Mouse (Mus musculus): Measurements from ENCODE around the gene Fam71a. TPM values are rescaled to one million over a fixed set of nuclear protein-coding genes. Genes with fewer than 3 reads are reported as not detected.

Fam71a gene
- total RNA-seq (2023), result 10 to 100 TPM; 31.9 to 35.6 TPM

DNA sequence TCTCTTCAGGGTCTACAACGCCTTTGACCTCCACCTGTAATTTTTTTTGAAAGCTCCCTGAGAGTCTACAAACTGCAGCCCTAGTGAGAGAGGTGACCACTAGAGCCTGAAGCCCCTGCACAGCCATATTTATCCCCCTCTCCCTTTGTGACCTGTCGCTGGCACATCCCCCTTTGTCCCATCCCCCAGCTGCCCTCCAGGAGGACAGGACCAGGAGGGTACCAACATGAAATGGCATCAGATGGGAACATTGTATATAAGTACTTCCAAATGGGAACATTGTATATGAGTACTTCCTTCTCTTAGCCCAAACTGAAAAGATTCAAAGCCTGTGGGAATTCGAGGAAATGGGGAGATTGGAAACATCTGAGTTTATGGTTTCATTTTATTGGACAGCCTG, at the start of gene Fam71a:
Gene Fam71a (minus strand): TSS at position 101 of the 400 bp plus-strand sequence.

Other genes with a start within 250 kb of the Fam71a start
- gene Angel2, start 239.7 kb downstream of the Fam71a start, total RNA-seq (2023), result 10 to 100 TPM; 46.7 to 53.0 TPM
- not detected for gene Vash2, start 185.5 kb downstream of the Fam71a start, total RNA-seq (2023)
- 10 to 100 TPM; 60.3 to 72.0 TPM for gene Flvcr1, start 138.7 kb downstream of the Fam71a start, total RNA-seq (2023)
- not detected for gene Spata45, start 128.2 kb downstream of the Fam71a start, total RNA-seq (2023)
- 10 to 100 TPM; 27.4 to 28.8 TPM for gene Tatdn3, start 101.9 kb downstream of the Fam71a start, total RNA-seq (2023)
- 1 to 10 TPM; 4.1 to 5.0 TPM for gene Nsl1, start 101.8 kb downstream of the Fam71a start, total RNA-seq (2023)
- 10 to 100 TPM; 49.0 to 60.1 TPM for gene Batf3, start 67.0 kb downstream of the Fam71a start, total RNA-seq (2023)
- gene Atf3, start 53.2 kb upstream of the Fam71a start, total RNA-seq (2023), result 1,000 to 10,000 TPM; 1,653 to 1,782 TPM
- 10 to 100 TPM; 15.3 to 16.5 TPM for gene Nenf, start 153.4 kb upstream of the Fam71a start, total RNA-seq (2023)
- 10 to 100 TPM; 20.1 to 21.0 TPM for gene Tmem206, start 161.1 kb upstream of the Fam71a start, total RNA-seq (2023)
- gene Ppp2r5a, start 238.5 kb upstream of the Fam71a start, total RNA-seq (2023), result 100 to 1,000 TPM; 320 to 348 TPM

Data from monocyte, adult 59 days (primary cell).